Mouse (Mus musculus) spleen, adult 2 months (tissue): Measurements from ENCODE around the gene Dnpep.

Experiments used
- CTCF ChIP-seq: fragments of 200-500 bp; IDR thresholded peaks from 2 replicates; pipeline ENCODE4 v1.5.1; 2011; ENCODE audit warnings: mild to moderate bottlenecking, inconsistent platforms; ENCODE audit not compliant: insufficient read depth, insufficient read length, insufficient replicate concordance; ENCODE audit errors: extremely low read depth
- POLR2A ChIP-seq: fragments of 200-500 bp; IDR thresholded peaks from 2 replicates; pipeline ENCODE4 v1.6.1; 2011; ENCODE audit warnings: low read depth, low read length, inconsistent platforms

DNA sequence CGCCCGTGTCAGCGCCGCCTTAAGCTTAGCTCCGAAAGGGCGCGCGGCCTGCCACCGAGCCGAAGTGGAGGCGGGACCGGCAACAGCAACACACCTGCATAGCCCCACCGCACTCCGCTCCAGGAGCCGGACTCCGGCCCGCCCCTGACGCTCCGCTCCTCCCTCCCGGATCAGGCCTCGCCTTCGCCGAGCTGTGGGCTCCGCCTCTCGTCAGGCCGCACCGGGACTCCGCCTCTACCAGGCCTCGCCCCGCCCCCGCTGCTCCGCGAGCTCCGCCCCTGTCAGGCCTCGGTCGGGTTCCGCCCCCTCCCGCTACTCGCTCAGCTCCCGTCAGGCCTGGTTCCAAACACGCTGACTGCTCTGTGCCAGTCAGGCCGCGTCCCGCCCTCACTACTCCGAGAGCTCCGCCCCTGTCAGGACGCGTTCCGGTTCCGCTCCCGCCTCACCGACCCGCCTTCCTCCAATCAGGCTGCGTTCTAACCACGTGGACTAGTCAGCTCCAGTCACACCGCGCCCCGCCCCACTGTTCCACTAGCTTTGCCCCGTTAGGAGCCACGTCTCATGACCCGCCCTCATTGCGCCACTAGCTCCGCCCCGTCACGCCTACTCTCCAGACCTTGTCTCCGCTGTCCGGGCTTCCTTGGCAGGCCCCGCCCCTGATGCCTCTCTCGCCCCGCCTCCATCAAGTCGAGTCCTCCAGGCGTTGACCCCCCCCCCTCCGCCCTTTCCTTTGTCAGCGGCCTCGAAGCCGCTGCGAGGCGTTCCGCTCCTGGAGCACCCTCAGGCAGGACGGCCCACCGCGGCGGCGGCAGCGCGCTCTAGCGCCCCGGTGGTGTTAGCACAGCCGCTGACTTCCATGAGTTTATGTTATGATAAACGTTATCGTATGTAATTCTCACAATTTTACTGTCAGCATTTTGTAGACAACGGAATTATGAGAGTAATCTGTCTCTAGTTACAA is at the start of gene Dnpep:
- TF ChIP-seq CTCF (peak; percentile 73; the same call in 1 of the 2 replicates), POLR2A (peak; percentile 16; the same call in 1 of the 2 replicates)
